Mouse (Mus musculus) embryonic fibroblast, embryonic 13.5 days (primary cell): ENCODE results near the gene Krt82.

ENCODE experiments used
- CTCF ChIP-seq: IDR thresholded peaks from 2 replicates; pipeline ENCODE4 v1.5.1; 2011; ENCODE audit warnings: mild to moderate bottlenecking, control low read depth, low read length, moderate library complexity, borderline replicate concordance; ENCODE audit not compliant: insufficient read depth
- POLR2A ChIP-seq: IDR thresholded peaks from 2 replicates; pipeline ENCODE4 v1.6.1; 2011; ENCODE audit warnings: low read depth, mild to moderate bottlenecking, control low read depth, low read length, moderate library complexity

DNA sequence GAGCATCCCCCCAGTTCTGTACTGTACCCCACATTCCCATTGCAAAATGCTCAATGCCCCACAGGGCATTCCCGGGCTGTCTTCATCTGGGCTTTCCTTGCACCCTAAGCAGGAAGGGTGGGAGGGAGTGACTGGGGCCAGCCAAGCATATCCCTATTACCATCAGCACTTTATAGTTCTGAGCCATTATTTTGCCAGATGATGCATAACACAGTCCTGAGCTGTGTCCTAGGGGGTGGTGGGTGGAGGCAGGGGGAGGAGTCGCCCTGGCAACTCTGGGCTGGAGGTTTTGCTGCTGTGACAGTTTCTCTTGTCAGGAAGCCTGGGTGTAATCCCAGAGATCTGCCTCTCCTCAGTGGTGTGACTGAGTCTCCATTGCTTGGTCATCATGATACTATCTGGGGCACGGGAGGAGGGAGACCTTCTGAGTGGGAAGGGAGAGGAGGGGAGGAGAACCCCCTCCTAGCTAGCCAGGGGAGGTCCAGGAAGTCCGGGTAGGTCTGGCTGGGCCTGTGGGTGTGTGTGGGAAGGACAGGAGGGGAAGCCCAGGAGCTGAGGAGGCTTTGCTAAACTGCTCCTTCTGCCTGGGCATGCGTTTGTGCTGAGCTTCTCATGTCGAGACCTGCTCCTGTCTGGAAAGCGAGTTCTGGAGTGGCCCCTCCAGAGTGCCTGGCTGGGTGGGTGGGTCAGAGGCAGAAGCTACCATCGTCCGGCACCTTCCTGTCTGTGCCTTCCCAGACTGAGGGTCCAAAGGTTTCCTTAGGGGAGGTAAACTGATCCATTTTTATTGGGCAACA, 14.2 kb downstream of the Krt82 start:
- TF ChIP-seq POLR2A (no peak), CTCF (no peak)
